Mouse (Mus musculus): Measurements from ENCODE around the gene Dnmt3l.

DNA sequence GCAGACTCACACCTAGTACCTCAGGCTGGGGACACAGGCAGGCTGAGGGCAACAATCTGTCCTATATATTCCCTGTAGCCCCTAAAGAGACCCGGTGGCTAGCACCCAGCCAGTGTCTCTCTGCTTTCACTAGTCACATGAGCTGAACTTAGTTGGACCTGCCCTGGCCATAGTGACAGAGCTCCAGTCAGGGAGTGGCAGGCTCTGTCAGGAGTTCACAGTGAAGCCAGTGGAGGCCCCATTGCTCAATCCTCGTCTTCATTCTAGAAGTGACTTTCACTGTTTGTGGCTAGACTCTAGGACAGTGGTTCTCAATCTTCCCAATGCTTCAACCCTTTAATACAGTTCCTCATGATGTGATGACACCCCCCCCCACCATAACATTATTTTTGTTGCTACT is 9.8 kb upstream of the Dnmt3l start:
- TF ChIP-seq CTCF (IDR thresholded peaks at IDR 0.05; ENCODE audit: extremely low read depth, insufficient read length, insufficient replicate concordance, low read depth, low read length) (no peak), POLR2A (IDR thresholded peaks at IDR 0.05; ENCODE audit: low read depth, low read length) (no peak)

All from small intestine, adult 2 months (tissue).